Mouse (Mus musculus): Measurements from ENCODE around the gene Hist2h2be. TPM values are rescaled to one million over a fixed set of nuclear protein-coding genes. Genes with fewer than 3 reads are reported as not detected.
"Not testable (repeated sequence)": the region's sequence is repeated elsewhere in the genome, so short reads cannot be mapped to it uniquely, and the experiment has no call there.

Gene Hist2h2be
- polyA plus RNA-seq, 1 experiment from 2014 or later = 9.4 TPM

DNA sequence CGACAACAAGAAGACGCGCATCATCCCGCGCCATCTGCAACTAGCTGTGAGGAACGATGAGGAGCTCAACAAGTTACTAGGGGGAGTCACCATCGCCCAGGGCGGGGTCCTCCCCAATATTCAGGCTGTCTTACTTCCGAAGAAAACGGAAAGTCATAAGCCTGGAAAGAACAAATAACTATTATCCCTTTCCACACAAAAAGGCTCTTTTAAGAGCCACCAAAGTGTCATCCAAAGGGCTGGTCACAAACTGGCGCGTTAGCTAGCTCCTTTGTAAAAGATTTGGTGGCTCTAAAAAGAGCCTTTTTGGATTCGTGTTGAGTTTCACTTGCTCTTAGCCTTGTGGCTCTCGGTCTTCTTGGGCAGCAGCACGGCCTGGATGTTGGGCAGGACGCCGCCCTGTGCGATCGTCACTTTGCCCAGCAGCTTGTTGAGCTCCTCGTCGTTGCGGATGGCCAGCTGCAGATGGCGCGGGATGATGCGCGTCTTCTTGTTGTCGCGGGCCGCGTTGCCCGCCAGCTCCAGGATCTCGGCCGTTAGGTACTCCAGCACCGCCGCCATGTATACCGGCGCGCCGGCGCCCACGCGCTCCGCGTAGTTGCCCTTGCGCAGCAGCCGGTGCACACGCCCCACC lies 671 bp upstream of the Hist2h2be start:
- Histone ChIP-seq H3K9ac (ENCODE audit: low read length) (peak overlapping the region; percentile 94), H3K4me1 (ENCODE audit: control insufficient read depth, insufficient read depth, low read length) (peaks cover 28% of the 10 kb centered on the region), H3K4me2 (ENCODE audit: low read depth, low read length) (peak overlapping the region; percentile 91), H3K27ac (ENCODE audit: low read length) (peak overlapping the region; percentile 100), H3K4me3 (ENCODE audit: low read length) (peak overlapping the region; percentile 77)
- not testable (repeated sequence) for H3K9me3 ChIP-seq (replicated peaks; ENCODE audit: control insufficient read depth, low read length); H3K36me3 ChIP-seq (ENCODE audit: control insufficient read depth, insufficient read depth); H3K27me3 ChIP-seq (ENCODE audit: control insufficient read depth, insufficient read depth, low read length); ATAC-seq (replicated peaks; ENCODE audit: extremely low read depth, insufficient read depth, low FRiP score)
- under 1% methylated on average over 24 of the region's 47 CpGs for WGBS

DNA sequence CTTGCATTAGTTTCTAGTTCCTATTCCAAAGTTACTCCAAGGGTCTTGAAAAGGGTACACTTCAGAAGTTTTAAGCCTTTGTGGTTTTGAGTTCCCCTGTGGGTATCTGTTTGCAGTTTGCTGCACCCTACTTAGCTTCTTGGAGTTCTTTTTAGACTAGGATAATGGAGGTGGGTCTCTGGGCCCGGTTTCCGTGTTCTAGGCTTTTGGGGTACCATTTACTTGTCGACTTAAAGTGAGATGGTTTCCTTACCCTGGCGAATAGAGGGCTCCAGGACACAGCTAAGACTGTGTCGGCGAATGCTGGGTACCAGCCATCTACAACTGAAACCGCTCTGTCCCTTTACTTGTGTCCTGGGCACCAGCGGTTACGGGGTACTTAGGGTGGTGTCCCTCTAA lies 720 bp downstream of the Hist2h2be start:
- Histone ChIP-seq H3K27ac (ENCODE audit: low read length) (peak overlapping the region; percentile 100), H3K4me3 (ENCODE audit: low read length) (peak overlapping the region; percentile 77), H3K27me3 (ENCODE audit: control insufficient read depth, insufficient read depth, low read length) (no peaks in the 10 kb centered on the region), H3K4me2 (ENCODE audit: low read depth, low read length) (peak overlapping the region; percentile 91), H3K9ac (ENCODE audit: low read length) (peak overlapping the region; percentile 81), H3K9me3 (replicated peaks; ENCODE audit: control insufficient read depth, low read length) (no peaks in the 10 kb centered on the region), H3K36me3 (ENCODE audit: control insufficient read depth, insufficient read depth) (no peaks in the 10 kb centered on the region), H3K4me1 (ENCODE audit: control insufficient read depth, insufficient read depth, low read length) (peaks cover 28% of the 10 kb centered on the region)
- WGBS = 25% methylated on average over 9 of the region's 9 CpGs
- no peak for ATAC-seq (replicated peaks; ENCODE audit: extremely low read depth, insufficient read depth, low FRiP score)

DNA sequence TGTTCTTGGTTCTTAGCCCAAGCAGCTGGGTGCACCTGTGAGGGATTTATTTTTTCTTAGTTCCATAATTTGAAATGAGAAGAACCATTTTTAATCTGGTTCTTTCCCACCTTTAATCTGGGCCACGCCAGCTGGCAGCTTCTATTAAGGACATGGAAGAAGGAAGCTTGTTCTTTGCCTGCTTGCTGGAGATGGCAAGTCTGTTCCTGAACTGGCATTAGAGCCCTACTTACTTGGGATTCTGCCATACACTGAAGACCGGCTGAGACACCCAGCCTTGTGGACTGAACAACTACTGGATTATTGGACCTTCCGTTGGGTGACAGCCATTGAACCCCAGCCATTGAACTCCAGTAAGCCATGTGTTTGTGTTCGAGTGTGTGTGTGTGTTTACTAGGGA lies 1.9 kb downstream of the Hist2h2be start:
- no peaks in the 10 kb centered on the region for H3K9me3 ChIP-seq (replicated peaks; ENCODE audit: control insufficient read depth, low read length)
- H3K4me2 ChIP-seq (ENCODE audit: low read depth, low read length) = peak overlapping the region; percentile 91
- 89% methylated on average over 4 of the region's 4 CpGs for WGBS
- H3K36me3 ChIP-seq (ENCODE audit: control insufficient read depth, insufficient read depth) = no peaks in the 10 kb centered on the region
- no peak overlapping the region for H3K27ac ChIP-seq (ENCODE audit: low read length)
- H3K9ac ChIP-seq (ENCODE audit: low read length) = no peak overlapping the region
- H3K27me3 ChIP-seq (ENCODE audit: control insufficient read depth, insufficient read depth, low read length) = no peaks in the 10 kb centered on the region
- no peak for ATAC-seq (replicated peaks; ENCODE audit: extremely low read depth, insufficient read depth, low FRiP score)
- H3K4me3 ChIP-seq (ENCODE audit: low read length) = no peak overlapping the region
- peaks cover 28% of the 10 kb centered on the region for H3K4me1 ChIP-seq (ENCODE audit: control insufficient read depth, insufficient read depth, low read length)

GRCm38 (mm10) chr3:96225421-96225820 lies 4.5 kb downstream of the Hist2h2be start:
- 29% methylated on average over 2 of the region's 2 CpGs for WGBS
- peak overlapping the region; percentile 21; the same call in 1 of the 2 replicates for H3K9ac ChIP-seq (ENCODE audit: low read length)

DNA sequence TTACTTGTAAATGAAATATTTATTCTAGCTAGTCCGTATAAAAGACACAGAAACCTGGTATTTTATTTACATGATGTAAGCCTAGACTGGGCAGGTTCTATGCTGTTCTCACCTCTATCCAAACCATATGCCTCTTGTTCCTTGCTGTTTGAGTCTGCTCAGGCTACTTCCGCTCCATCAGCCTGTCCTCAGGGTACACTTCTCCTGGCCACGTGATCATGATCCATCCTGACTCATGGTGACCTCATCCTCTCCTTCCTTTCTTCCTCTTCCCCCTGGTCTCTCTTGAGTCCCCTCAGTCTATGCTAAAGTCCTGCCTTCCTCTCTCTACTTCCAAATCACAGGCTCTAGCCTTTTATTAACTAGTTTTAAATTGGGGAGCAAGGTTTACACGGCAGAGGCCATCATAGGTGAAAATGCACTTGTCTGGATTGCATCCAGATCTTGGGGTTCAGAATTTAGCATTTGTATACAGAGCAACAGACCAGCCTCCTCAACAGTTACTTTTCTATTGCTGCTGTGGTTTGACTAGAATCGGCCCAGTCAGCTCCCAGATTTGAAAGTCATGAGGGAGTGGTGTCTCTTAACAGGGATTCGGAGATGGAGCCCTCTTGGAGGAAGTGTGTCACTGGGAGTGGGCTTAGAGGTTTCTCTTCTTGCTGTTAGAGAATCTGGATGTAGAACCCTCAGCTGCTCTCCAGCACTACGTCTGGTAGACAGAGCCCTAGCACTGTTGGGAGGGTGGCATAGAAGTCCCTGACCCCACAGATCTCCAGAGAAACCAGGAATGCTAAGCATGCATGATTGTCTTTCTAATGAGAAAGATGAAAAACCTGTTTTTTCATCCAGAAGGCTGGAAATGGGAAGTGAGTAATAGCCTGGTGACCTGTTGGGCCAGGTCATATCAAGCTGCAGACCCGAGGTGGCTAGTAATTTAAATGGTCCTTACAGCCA lies 6.1 kb downstream of the Hist2h2be start:
- Histone ChIP-seq H3K27ac (ENCODE audit: low read length) (no peak overlapping the region), H3K9ac (ENCODE audit: low read length) (no peak overlapping the region), H3K27me3 (ENCODE audit: control insufficient read depth, insufficient read depth, low read length) (no peaks in the 10 kb centered on the region), H3K4me1 (ENCODE audit: control insufficient read depth, insufficient read depth, low read length) (peaks cover 17% of the 10 kb centered on the region), H3K36me3 (ENCODE audit: control insufficient read depth, insufficient read depth) (no peaks in the 10 kb centered on the region), H3K4me3 (ENCODE audit: low read length) (no peak overlapping the region), H3K9me3 (replicated peaks; ENCODE audit: control insufficient read depth, low read length) (no peaks in the 10 kb centered on the region), H3K4me2 (ENCODE audit: low read depth, low read length) (no peak overlapping the region)
- 60% methylated on average over 8 of the region's 8 CpGs for WGBS
- no peak for ATAC-seq (replicated peaks; ENCODE audit: extremely low read depth, insufficient read depth, low FRiP score)

More at GRCm38 (mm10) chr3:96225421-96225820, 4.5 kb downstream of the Hist2h2be start:
- ATAC-seq (replicated peaks; ENCODE audit: extremely low read depth, insufficient read depth, low FRiP score) = no peak
- no peak overlapping the region for H3K4me3 ChIP-seq (ENCODE audit: low read length)
- H3K4me2 ChIP-seq (ENCODE audit: low read depth, low read length) = no peak overlapping the region
- no peaks in the 10 kb centered on the region for H3K36me3 ChIP-seq (ENCODE audit: control insufficient read depth, insufficient read depth)
- H3K4me1 ChIP-seq (ENCODE audit: control insufficient read depth, insufficient read depth, low read length) = peaks cover 22% of the 10 kb centered on the region
- H3K27ac ChIP-seq (ENCODE audit: low read length) = no peak overlapping the region
- no peaks in the 10 kb centered on the region for H3K9me3 ChIP-seq (replicated peaks; ENCODE audit: control insufficient read depth, low read length)
- no peaks in the 10 kb centered on the region for H3K27me3 ChIP-seq (ENCODE audit: control insufficient read depth, insufficient read depth, low read length)

DNA sequence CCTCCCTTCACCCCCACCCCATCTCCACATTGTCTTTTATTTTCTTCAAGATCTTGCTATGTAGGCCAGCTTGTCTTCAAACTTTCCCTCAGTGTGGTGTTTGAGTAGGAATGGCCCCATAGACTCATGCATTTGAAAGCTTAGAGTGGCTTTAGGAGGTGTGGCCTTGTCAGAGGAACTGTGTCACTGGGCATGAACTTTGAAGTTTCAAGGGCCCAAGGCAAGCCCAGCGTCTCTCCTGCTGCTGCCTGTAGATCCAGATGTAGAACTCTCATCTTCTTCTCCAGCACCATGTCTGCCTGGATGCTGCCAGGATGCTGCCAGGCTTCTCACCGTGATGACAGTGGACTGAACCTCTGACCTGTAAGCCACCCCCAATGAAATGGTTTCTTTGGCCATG lies 7.9 kb downstream of the Hist2h2be start:
- no peaks in the 10 kb centered on the region for H3K9me3 ChIP-seq (replicated peaks; ENCODE audit: control insufficient read depth, low read length)
- H3K27ac ChIP-seq (ENCODE audit: low read length) = no peak overlapping the region
- whole genome bisulfite sequencing = 53% methylated on average over 2 of the region's 2 CpGs
- no peak overlapping the region for H3K4me3 ChIP-seq (ENCODE audit: low read length)
- H3K36me3 ChIP-seq (ENCODE audit: control insufficient read depth, insufficient read depth) = no peaks in the 10 kb centered on the region
- no peak for ATAC-seq (replicated peaks; ENCODE audit: extremely low read depth, insufficient read depth, low FRiP score)
- H3K9ac ChIP-seq (ENCODE audit: low read length) = no peak overlapping the region
- no peaks in the 10 kb centered on the region for H3K27me3 ChIP-seq (ENCODE audit: control insufficient read depth, insufficient read depth, low read length)
- H3K4me2 ChIP-seq (ENCODE audit: low read depth, low read length) = no peak overlapping the region
- H3K4me1 ChIP-seq (ENCODE audit: control insufficient read depth, insufficient read depth, low read length) = peaks cover 2% of the 10 kb centered on the region; the same call in 1 of the 2 replicates

DNA sequence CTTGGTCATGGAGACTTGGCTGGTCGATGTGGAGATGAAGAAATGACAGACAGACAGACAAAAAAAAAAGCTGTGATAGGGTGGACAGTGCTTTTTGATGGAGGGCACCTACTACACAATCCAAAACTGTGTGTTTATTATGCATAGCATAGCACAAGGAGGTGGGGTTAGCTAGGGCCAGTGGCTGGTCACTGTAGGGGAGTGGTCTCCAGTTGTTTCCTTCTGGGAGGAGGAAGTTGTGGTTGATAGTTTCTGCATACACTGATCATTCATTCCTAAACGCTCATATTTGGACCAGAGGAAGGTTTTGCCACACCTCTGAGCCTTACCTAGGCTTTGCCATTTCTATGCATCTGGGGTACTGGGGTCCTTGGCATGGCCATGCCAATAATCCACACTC lies 9.5 kb downstream of the Hist2h2be start:
- Histone ChIP-seq H3K4me1 (ENCODE audit: control insufficient read depth, insufficient read depth, low read length) (no peaks in the 10 kb centered on the region; the same call in 1 of the 2 replicates), H3K27ac (ENCODE audit: low read length) (no peak overlapping the region), H3K4me3 (ENCODE audit: low read length) (no peak overlapping the region), H3K4me2 (ENCODE audit: low read depth, low read length) (no peak overlapping the region), H3K36me3 (ENCODE audit: control insufficient read depth, insufficient read depth) (no peaks in the 10 kb centered on the region), H3K9me3 (replicated peaks; ENCODE audit: control insufficient read depth, low read length) (no peaks in the 10 kb centered on the region), H3K27me3 (ENCODE audit: control insufficient read depth, insufficient read depth, low read length) (no peaks in the 10 kb centered on the region), H3K9ac (ENCODE audit: low read length) (no peak overlapping the region)
- ATAC-seq (replicated peaks; ENCODE audit: extremely low read depth, insufficient read depth, low FRiP score) = no peak
- WGBS = 79% methylated on average over 2 of the region's 2 CpGs

GRCm38 (mm10) chr3:96230910-96231757 lies 10.2 kb downstream of the Hist2h2be start:
- Histone ChIP-seq H3K27me3 (ENCODE audit: control insufficient read depth, insufficient read depth, low read length) (no peaks in the 10 kb centered on the region), H3K4me2 (ENCODE audit: low read depth, low read length) (no peak overlapping the region), H3K4me1 (ENCODE audit: control insufficient read depth, insufficient read depth, low read length) (no peaks in the 10 kb centered on the region; the same call in 1 of the 2 replicates), H3K27ac (ENCODE audit: low read length) (no peak overlapping the region), H3K4me3 (ENCODE audit: low read length) (no peak overlapping the region), H3K9me3 (replicated peaks; ENCODE audit: control insufficient read depth, low read length) (no peaks in the 10 kb centered on the region), H3K36me3 (ENCODE audit: control insufficient read depth, insufficient read depth) (no peaks in the 10 kb centered on the region), H3K9ac (ENCODE audit: low read length) (no peak overlapping the region)
- WGBS = 55% methylated on average over 4 of the region's 4 CpGs
- no peak for ATAC-seq (replicated peaks; ENCODE audit: extremely low read depth, insufficient read depth, low FRiP score)
